Mouse (Mus musculus) ES-E14 (cell line): Measurements from ENCODE around the gene Hsd3b2. TPM values are rescaled to one million over a fixed set of nuclear protein-coding genes. Genes with fewer than 3 reads are reported as not detected.
"Not testable (repeated sequence)": the region's sequence is repeated elsewhere in the genome, so short reads cannot be mapped to it uniquely, and the experiment has no call there.

Experiments
- DNase-seq: peaks from one replicate; pipeline ENCODE4 v3.0.0-alpha.2; 2013; ENCODE audit warnings: low read depth, low spot score
- H3K27ac ChIP-seq: 2 replicates; pipeline ENCODE4 v1.5.1; 2012; ENCODE audit warnings: low read depth, mild to moderate bottlenecking, low read length, moderate library complexity, mixed read lengths; ENCODE audit not compliant: poor library complexity, insufficient read depth, severe bottlenecking
- H3K36me3 ChIP-seq: 2 replicates; pipeline ENCODE4 v1.6.1; 2012; ENCODE audit warnings: mild to moderate bottlenecking, low read length, moderate library complexity, mixed read lengths; ENCODE audit not compliant: control insufficient read depth, poor library complexity, insufficient read depth, severe bottlenecking
- H3K4me1 ChIP-seq, 2 experiments: fragments of 150-350 bp in 1 of 2; sonication (generic) in 1 of 2; 2 replicates each; pipeline ENCODE4 v1.6.1; 2012; ENCODE audit warnings: low read length in 2 of 2, mild to moderate bottlenecking in 1 of 2, mixed read lengths in 1 of 2; ENCODE audit not compliant: control insufficient read depth in 2 of 2, insufficient read depth in 2 of 2, poor library complexity in 1 of 2
- H3K4me3 ChIP-seq, 2 experiments: fragments of 150-350 bp in 1 of 2; sonication (generic) in 1 of 2; 2 replicates each; pipeline ENCODE4 v1.5.1; 2012; ENCODE audit warnings: low read length in 2 of 2, low read depth in 1 of 2, mild to moderate bottlenecking in 1 of 2, mixed read lengths in 1 of 2; ENCODE audit not compliant: insufficient read depth in 1 of 2, poor library complexity in 1 of 2, severe bottlenecking in 1 of 2
- H3K9ac ChIP-seq: 2 replicates; pipeline ENCODE4 v1.6.1; 2012; ENCODE audit warnings: low read depth, mild to moderate bottlenecking, low read length, mixed read lengths; ENCODE audit not compliant: poor library complexity, insufficient read depth, severe bottlenecking
- H3K9me3 ChIP-seq: fragments of 150-350 bp; sonication (generic); 2 replicates; pipeline ENCODE4 v1.6.1; 2012; ENCODE audit warnings: low read depth, mild to moderate bottlenecking, low read length; ENCODE audit not compliant: control insufficient read depth, insufficient read depth
- CHD2 ChIP-seq: IDR thresholded peaks from 2 replicates; pipeline ENCODE4 v1.6.1; 2014; ENCODE audit warnings: mild to moderate bottlenecking, low read depth, low read length, inconsistent platforms
- HCFC1 ChIP-seq: IDR thresholded peaks from 2 replicates; pipeline ENCODE4 v1.6.1; 2012; ENCODE audit warnings: low read length, inconsistent platforms, borderline replicate concordance; ENCODE audit not compliant: insufficient read depth
- MAFK ChIP-seq: IDR thresholded peaks from 2 replicates; pipeline ENCODE4 v1.6.1; 2014; ENCODE audit warnings: mild to moderate bottlenecking, low read depth, low read length, inconsistent platforms; ENCODE audit not compliant: insufficient read depth
- ZC3H11A ChIP-seq: IDR thresholded peaks from 2 replicates; pipeline ENCODE4 v1.6.1; 2012; ENCODE audit warnings: low read depth, mild to moderate bottlenecking, inconsistent platforms, low read length, borderline replicate concordance
- ZNF384 ChIP-seq: IDR thresholded peaks from 2 replicates; pipeline ENCODE4 v1.6.1; 2012; ENCODE audit warnings: low read depth, low read length, inconsistent platforms
- in situ Hi-C, 2 experiments: fragments of 600-800 bp; cut with MboI; formaldehyde crosslinking; loops; one replicate each; pipeline ENCODE4 v1.15.1; 2025; ENCODE audit warnings: low sequenced_read_pairs in 2 of 2, inconsistent platforms in 1 of 2; ENCODE audit not compliant: unreplicated experiment in 2 of 2
- total RNA-seq: library from RNA; depleted of rRNA; stranded (reverse); fragments of 300-350 nt; gene quantifications from 2 replicates; pipeline ENCODE4 v1.2.3, GENCODE M21; 2012; rRNA removed

The Hsd3b2 gene
- total RNA-seq, result 0.11 and 0.27 TPM in 2 replicates

GRCm38 (mm10) chr3:98724376-98724775, at the start of gene Hsd3b2:
Gene Hsd3b2 (minus strand): TSS chr3:98724543.
- in situ Hi-C loops, result no loop called here
- Histone ChIP-seq H3K4me3 (no peak within 1 kb of the TSS), H3K9ac (no peak within 1 kb of the TSS), H3K4me1 (no peaks in the 10 kb centered on the region), H3K27ac (no peak within 1 kb of the TSS), H3K36me3 (no peaks in the 10 kb centered on the region), H3K9me3 (no peaks in the 10 kb centered on the region)
- no peak for DNase-seq
- TF ChIP-seq ZC3H11A (no peak), ZNF384 (no peak)

GRCm38 (mm10) chr3:98764155-98764554, 39.8 kb upstream of the Hsd3b2 start:
- in situ Hi-C loops, result no loop called here
- no peak for TF ChIP-seq ZNF384
- no peak for TF ChIP-seq ZC3H11A
- TF ChIP-seq CHD2, result no peak
- no peak for TF ChIP-seq MAFK

GRCm38 (mm10) chr3:98756836-98757235, 32.5 kb upstream of the Hsd3b2 start:
- in situ Hi-C loops, result no loop called here
- no peak overlapping the region for H3K4me3 ChIP-seq
- TF ChIP-seq ZC3H11A (no peak), MAFK (no peak), CHD2 (no peak), ZNF384 (no peak), HCFC1 (no peak)
- DNase-seq, result no peak
- no peaks in the 10 kb centered on the region for H3K4me1 ChIP-seq
- H3K27ac ChIP-seq, result no peak overlapping the region
- no peaks in the 10 kb centered on the region for H3K9me3 ChIP-seq
- no peaks in the 10 kb centered on the region for H3K36me3 ChIP-seq
- no peak overlapping the region for H3K9ac ChIP-seq

More at GRCm38 (mm10) chr3:98764155-98764554, 39.8 kb upstream of the Hsd3b2 start:
- Histone ChIP-seq H3K36me3 (no peaks in the 10 kb centered on the region), H3K4me3 (no peak overlapping the region), H3K27ac (no peak overlapping the region), H3K9me3 (no peaks in the 10 kb centered on the region), H3K9ac (no peak overlapping the region), H3K4me1 (no peaks in the 10 kb centered on the region)
- no peak for DNase-seq

GRCm38 (mm10) chr3:98752171-98752570, 27.8 kb upstream of the Hsd3b2 start:
- no peak for DNase-seq
- H3K9ac ChIP-seq, result no peak overlapping the region
- no peaks in the 10 kb centered on the region for H3K4me1 ChIP-seq
- in situ Hi-C loops, result no loop called here
- H3K27ac ChIP-seq, result no peak overlapping the region
- TF ChIP-seq HCFC1 (no peak), ZC3H11A (no peak), ZNF384 (no peak), MAFK (no peak), CHD2 (no peak)
- no peaks in the 10 kb centered on the region for H3K9me3 ChIP-seq
- H3K36me3 ChIP-seq, result no peaks in the 10 kb centered on the region
- H3K4me3 ChIP-seq, result no peak overlapping the region

GRCm38 (mm10) chr3:98741043-98741442, 16.7 kb upstream of the Hsd3b2 start:
- in situ Hi-C loops, H3K4me3 ChIP-seq, H3K9me3 ChIP-seq, H3K4me1 ChIP-seq, H3K36me3 ChIP-seq, DNase-seq, H3K27ac ChIP-seq, H3K9ac ChIP-seq: not testable (repeated sequence)
